Mouse (Mus musculus) right cerebral cortex, postnatal 14 days (tissue): Measurements from ENCODE around the gene 4931408C20Rik.

Experiments
- DNase-seq: peaks from one replicate; pipeline ENCODE4 v3.0.0; 2022

4931408C20Rik gene

DNA sequence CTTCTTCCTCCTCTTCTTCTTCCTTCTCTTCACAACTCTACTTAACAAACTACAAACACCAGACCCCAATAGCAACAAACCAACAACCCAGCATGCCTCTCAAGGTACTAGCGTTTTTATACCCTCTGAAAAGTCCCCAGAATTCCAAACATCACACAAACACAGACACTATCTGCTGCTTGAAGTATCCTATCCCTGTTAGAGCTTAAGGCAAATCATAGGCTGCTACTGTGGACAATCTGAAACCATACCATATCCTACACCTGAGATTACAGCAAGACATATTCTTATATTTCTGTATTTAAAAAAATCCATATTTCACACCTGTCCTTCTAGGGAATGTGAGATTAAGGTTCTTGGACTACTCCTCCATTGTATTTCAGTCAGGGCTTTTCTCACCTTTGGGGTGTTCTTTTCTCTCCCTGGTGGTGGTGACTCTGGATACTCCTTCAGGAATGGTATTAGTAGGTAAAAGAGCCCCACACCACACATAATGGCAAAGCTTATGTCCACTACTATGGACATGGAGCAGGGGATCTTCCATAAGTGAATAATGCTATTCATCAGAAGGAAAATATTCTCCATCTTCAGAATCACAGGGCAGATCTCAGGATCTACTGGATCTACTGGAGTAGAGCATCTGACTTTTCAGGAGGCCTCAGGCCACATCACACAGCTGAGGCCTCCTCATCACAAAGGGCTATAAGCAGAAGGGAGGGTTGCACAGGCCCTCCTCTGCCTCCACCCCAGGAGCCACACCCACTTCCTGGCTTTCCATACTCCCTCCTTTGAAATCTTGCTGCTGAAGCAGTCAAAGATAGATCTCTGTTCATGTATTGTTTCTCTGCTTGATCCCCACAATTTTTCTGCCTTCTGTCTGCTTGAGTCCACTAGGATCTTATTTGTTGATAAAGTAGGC lies at the start of gene 4931408C20Rik:
4931408C20Rik (minus strand) TSS at position 619 of the 919 bp plus-strand sequence.
- no peak for DNase-seq

GRCm38 (mm10) chr1:26687926-26688325 lies 666 bp upstream of the 4931408C20Rik start:
- no peak for DNase-seq

DNA sequence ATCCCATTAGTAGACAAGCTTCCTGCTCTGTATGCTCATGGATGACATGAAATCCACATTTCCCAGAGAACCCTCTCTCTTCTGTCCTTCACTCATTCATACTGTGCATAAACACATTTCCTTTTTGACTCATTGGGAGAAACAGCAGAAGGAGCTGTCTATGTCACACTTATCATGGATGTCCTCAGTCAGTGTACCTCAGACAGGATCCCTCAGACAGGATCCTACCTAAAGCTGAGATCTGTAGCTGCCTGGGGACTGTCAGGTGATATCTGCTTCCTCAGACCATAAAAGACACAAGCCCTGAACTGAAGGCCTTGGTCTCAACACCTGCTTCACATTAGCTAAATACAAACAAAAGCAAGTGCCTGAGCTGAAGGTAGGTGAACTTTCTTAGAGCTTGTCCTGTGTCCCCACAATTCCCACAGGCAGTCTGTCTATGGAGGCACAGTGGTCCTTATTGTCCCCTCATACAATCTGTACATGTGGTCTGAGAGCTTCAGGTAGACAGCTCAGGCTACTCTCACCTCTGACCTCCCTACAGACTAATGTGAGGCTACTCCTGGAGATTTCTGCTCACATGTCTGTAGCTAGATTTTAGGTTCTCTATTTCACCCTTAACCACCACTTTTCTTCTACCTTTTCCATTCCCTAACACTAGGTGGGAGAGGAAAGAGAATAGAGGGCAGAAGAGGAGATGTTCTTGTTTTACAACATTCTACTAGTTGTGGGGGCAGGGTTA lies 1.1 kb downstream of the 4931408C20Rik start:
- DNase-seq, result no peak

GRCm38 (mm10) chr1:26685383-26685782 lies 1.9 kb downstream of the 4931408C20Rik start:
- DNase-seq, result no peak

DNA sequence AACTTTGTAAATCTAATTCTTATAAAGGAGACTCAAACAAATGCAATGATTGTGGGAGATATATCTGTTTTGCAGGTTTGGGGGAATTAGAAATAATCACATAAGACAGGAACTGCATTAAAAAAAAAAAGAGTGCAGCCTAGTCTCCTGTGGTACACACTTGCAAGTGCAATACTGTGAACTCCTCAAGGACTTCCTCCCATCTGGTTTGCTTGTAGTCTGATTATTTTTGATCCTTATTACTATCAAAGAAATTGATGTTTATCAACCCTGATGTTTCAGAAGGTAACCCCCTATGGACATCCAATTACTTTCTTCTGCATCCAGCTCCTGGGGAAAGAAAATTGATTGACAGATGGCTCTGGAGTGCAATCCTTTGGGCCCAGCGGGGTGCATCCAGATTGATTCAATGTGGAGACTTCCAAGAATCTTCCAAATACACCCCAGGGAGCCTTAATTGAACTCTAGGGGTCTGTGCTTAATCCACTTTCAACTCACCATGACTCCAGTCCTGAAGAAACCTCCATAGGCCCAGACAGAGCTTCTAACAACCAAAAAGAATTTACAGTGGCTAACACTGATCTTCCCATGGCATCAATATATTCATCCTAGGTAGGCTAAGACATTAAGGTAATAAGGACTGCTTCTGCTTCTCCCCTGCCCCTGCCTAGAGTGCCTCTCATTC lies 37.4 kb downstream of the 4931408C20Rik start:
- DNase-seq, result no peak

DNA sequence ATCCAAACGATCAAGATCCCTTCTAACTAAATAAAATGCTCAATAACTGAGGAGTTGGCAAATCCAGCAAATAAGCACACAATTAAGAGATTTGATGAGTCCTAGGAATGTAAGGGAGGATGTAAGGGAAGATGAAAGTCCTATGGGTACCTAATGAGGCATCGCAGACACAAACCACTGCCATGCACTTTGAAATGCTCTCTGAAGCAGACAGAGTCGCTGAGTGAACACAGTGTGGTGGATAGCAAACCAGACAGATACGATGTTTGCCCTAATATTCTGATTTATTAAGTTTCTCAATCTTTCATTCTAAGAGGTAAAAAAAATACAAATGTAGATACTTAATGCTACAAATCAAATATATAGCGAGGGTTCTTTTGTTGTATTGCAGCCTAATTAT lies 51.2 kb downstream of the 4931408C20Rik start:
- DNase-seq, result no peak
